Mouse (Mus musculus): ENCODE results near the gene Stk40.
A peak's percentile ranks its signal among the peaks of the same experiment; 100 is the strongest.

Gene Stk40

GRCm38 (mm10) chr4:126099365-126099764 lies 4.4 kb upstream of the Stk40 start:
- no peak for DNase-seq

GRCm38 (mm10) chr4:126100764-126101163 lies 3.0 kb upstream of the Stk40 start:
- no peak for DNase-seq

- peak; percentile 30 for DNase-seq
Measured at GRCm38 (mm10) chr4:126102061-126102841, 1.5 kb upstream of the Stk40 start.

- DNase-seq: peak; percentile 76
Measured at GRCm38 (mm10) chr4:126103057-126103581, 638 bp upstream of the Stk40 start.

GRCm38 (mm10) chr4:126104261-126105075 lies 711 bp downstream of the Stk40 start:
- peak; percentile 34 for DNase-seq

- DNase-seq: no peak
Measured at GRCm38 (mm10) chr4:126105131-126105783, 1.5 kb downstream of the Stk40 start.

GRCm38 (mm10) chr4:126108061-126108740 lies 4.4 kb downstream of the Stk40 start:
- DNase-seq: no peak

GRCm38 (mm10) chr4:126109613-126110373 lies 6.0 kb downstream of the Stk40 start:
- no peak for DNase-seq

- peak; percentile 47 for DNase-seq
Measured at GRCm38 (mm10) chr4:126110374-126111152, 6.8 kb downstream of the Stk40 start.

GRCm38 (mm10) chr4:126111153-126111549 lies 7.4 kb downstream of the Stk40 start:
- no peak for DNase-seq

- DNase-seq: no peak
Measured at GRCm38 (mm10) chr4:126113243-126113642, 9.5 kb downstream of the Stk40 start.

GRCm38 (mm10) chr4:126113943-126114342 lies 10.2 kb downstream of the Stk40 start:
- peak; percentile 56 for DNase-seq

GRCm38 (mm10) chr4:126115411-126115810 lies 11.7 kb downstream of the Stk40 start:
- DNase-seq: no peak

GRCm38 (mm10) chr4:126115871-126116521 lies 12.2 kb downstream of the Stk40 start:
- DNase-seq: no peak

- no peak for DNase-seq
Measured at GRCm38 (mm10) chr4:126117116-126117515, 13.4 kb downstream of the Stk40 start.

GRCm38 (mm10) chr4:126118651-126119050 lies 14.9 kb downstream of the Stk40 start:
- DNase-seq: no peak

GRCm38 (mm10) chr4:126119051-126119450 lies 15.3 kb downstream of the Stk40 start:
- no peak for DNase-seq

GRCm38 (mm10) chr4:126120052-126120451 lies 16.3 kb downstream of the Stk40 start:
- no peak for DNase-seq

GRCm38 (mm10) chr4:126120506-126120905 lies 16.7 kb downstream of the Stk40 start:
- no peak for DNase-seq

- no peak for DNase-seq
Measured at GRCm38 (mm10) chr4:126123309-126124040, 19.7 kb downstream of the Stk40 start.
